ENCODE assay signal across 19 mouse cellular contexts in genomic region chr11:18354866-18355265, GRCm38 (mm10).
DNase-seq lines count a peak whose midpoint lies in the region; ATAC-seq and TF ChIP-seq lines count a peak whose summit lies in the region.
"Had no signal": no experiment of that assay in that cellular context is flagged by ENCODE, and none has a peak within 500 bp of the region (broad histone marks: within the 10 kb centered on the region; RNA-seq: fewer than 3 reads in every experiment).

No protein-coding gene starts in this region.

- H3K9me3 ChIP-seq in forebrain, postnatal 0 days (ENCODE audit: low read length) = no peaks in the 10 kb centered on the region
- no peaks in the 10 kb centered on the region for H3K9me3 ChIP-seq in forebrain, embryonic 11.5 days (ENCODE audit: control insufficient read depth, low read length)
- H3K9me3 ChIP-seq in embryonic facial prominence, embryonic 10.5 days = no peaks in the 10 kb centered on the region
- H3K9me3 ChIP-seq: heart, embryonic 10.5 days; hindbrain, embryonic 10.5 days; limb, embryonic 15.5 days had no signal

- no peak for TF ChIP-seq CTCF in forebrain, postnatal 0 days (IDR thresholded peaks at IDR 0.05; ENCODE audit: low read depth)

- no peaks in the 10 kb centered on the region for H3K36me3 ChIP-seq in forebrain, postnatal 0 days (ENCODE audit: insufficient read depth)
- no peaks in the 10 kb centered on the region for H3K36me3 ChIP-seq in forebrain, embryonic 11.5 days (ENCODE audit: control insufficient read depth, insufficient read depth, low read length)
- no peaks in the 10 kb centered on the region for H3K36me3 ChIP-seq in embryonic facial prominence, embryonic 10.5 days (replicated peaks)
- H3K36me3 ChIP-seq: heart, embryonic 10.5 days; hindbrain, embryonic 10.5 days; limb, embryonic 15.5 days had no signal

- H3K4me3 ChIP-seq in forebrain, postnatal 0 days (ENCODE audit: low read depth, low read length) = no peak overlapping the region
- no peak overlapping the region for H3K4me3 ChIP-seq in forebrain, embryonic 11.5 days (ENCODE audit: low read depth, low read length)
- no peak overlapping the region for H3K4me3 ChIP-seq in embryonic facial prominence, embryonic 10.5 days
- H3K4me3 ChIP-seq: erythroblast, embryonic 14.5 days; heart, embryonic 10.5 days; hindbrain, embryonic 10.5 days; limb, embryonic 15.5 days had no signal

- no peak overlapping the region for H3K27ac ChIP-seq in forebrain, postnatal 0 days (ENCODE audit: low read depth, low read length)
- no peak overlapping the region for H3K27ac ChIP-seq in forebrain, embryonic 11.5 days (ENCODE audit: low read depth, low read length)
- no peak overlapping the region for H3K27ac ChIP-seq in embryonic facial prominence, embryonic 10.5 days (replicated peaks)
- H3K27ac ChIP-seq: heart, embryonic 10.5 days; hindbrain, embryonic 10.5 days; limb, embryonic 15.5 days had no signal

- H3K4me2 ChIP-seq in forebrain, postnatal 0 days (ENCODE audit: low read depth) = no peak overlapping the region
- no peak overlapping the region for H3K4me2 ChIP-seq in forebrain, embryonic 11.5 days (ENCODE audit: low read depth, low read length, severe bottlenecking)
- H3K4me2 ChIP-seq: limb, embryonic 15.5 days had no signal

- no peak overlapping the region for H3K9ac ChIP-seq in forebrain, postnatal 0 days
- no peak overlapping the region for H3K9ac ChIP-seq in forebrain, embryonic 11.5 days (ENCODE audit: low read length)
- H3K9ac ChIP-seq: limb, embryonic 15.5 days; liver, postnatal 0 days had no signal

- no peaks in the 10 kb centered on the region for H3K4me1 ChIP-seq in forebrain, postnatal 0 days (ENCODE audit: insufficient read depth)
- H3K4me1 ChIP-seq in forebrain, embryonic 11.5 days (replicated peaks; ENCODE audit: control insufficient read depth, insufficient read depth, low read length) = no peaks in the 10 kb centered on the region
- H3K4me1 ChIP-seq in embryonic facial prominence, embryonic 10.5 days = no peaks in the 10 kb centered on the region
- H3K4me1 ChIP-seq: heart, embryonic 10.5 days; hindbrain, embryonic 10.5 days; limb, embryonic 15.5 days had no signal

- DNase-seq in forebrain, postnatal 0 days = peak; percentile 5
- DNase-seq in forebrain, embryonic 11.5 days (ENCODE audit: low spot score) = no peak
- DNase-seq in ovary, adult 18-20 months (ENCODE audit: low spot score) = peak; percentile 25
- DNase-seq in ovary, postnatal 10 days (ENCODE audit: low spot score) = no peak
- peak; percentile 76 for DNase-seq in lung, postnatal 36 days
- DNase-seq in cerebellum, adult 9-10 months = no peak
- no peak for DNase-seq in embryonic facial prominence, embryonic 10.5 days (ENCODE audit: low spot score)
- DNase-seq: cerebellum, postnatal 25 days; gastrocnemius, postnatal 25 days; kidney, adult 2 months; kidney, postnatal 14 days; liver, postnatal 0 days had no signal

- ATAC-seq in forebrain, postnatal 0 days = no peak
- ATAC-seq in forebrain, embryonic 11.5 days (replicated peaks; ENCODE audit: low FRiP score) = no peak
- ATAC-seq in common myeloid progenitor, adult 5-6 weeks (replicated peaks; ENCODE audit: low read depth, poor library complexity, severe bottlenecking) = 0 out of 2 replicates have a peak, but pooled peaks have one; percentile 18
- ATAC-seq: forebrain, embryonic 16.5 days; liver, postnatal 0 days; midbrain, embryonic 16.5 days had no signal

- WGBS in forebrain, postnatal 0 days = 61% methylated on average over 3 of the region's 3 CpGs
- 85% methylated on average over 3 of the region's 3 CpGs for WGBS in forebrain, embryonic 11.5 days
- 80% methylated on average over 3 of the region's 3 CpGs for WGBS in embryonic facial prominence, embryonic 10.5 days

- no peaks in the 10 kb centered on the region for H3K27me3 ChIP-seq in forebrain, postnatal 0 days (ENCODE audit: insufficient read depth, low read length)
- no peaks in the 10 kb centered on the region for H3K27me3 ChIP-seq in forebrain, embryonic 11.5 days (ENCODE audit: control insufficient read depth, insufficient read depth, low read length)
- H3K27me3 ChIP-seq in embryonic facial prominence, embryonic 10.5 days (replicated peaks; ENCODE audit: low read depth, poor library complexity, severe bottlenecking) = no peaks in the 10 kb centered on the region
- H3K27me3 ChIP-seq: limb, embryonic 15.5 days had no signal

Comparison
In these comparisons a context has a peak if more than half of its experiments do, and no peak if none do; other contexts are left out.
1. DNase-seq: peak in forebrain, postnatal 0 days (single experiment), ovary, adult 18-20 months (single experiment) and lung, postnatal 36 days (single experiment); none in forebrain, embryonic 11.5 days (single experiment), ovary, postnatal 10 days (single experiment), cerebellum, adult 9-10 months (single experiment) and embryonic facial prominence, embryonic 10.5 days (single experiment).